Mouse (Mus musculus): Measurements from ENCODE around the gene Fkbp8.
A peak's percentile ranks its signal among the peaks of the same experiment; 100 is the strongest.

The Fkbp8 gene

DNA sequence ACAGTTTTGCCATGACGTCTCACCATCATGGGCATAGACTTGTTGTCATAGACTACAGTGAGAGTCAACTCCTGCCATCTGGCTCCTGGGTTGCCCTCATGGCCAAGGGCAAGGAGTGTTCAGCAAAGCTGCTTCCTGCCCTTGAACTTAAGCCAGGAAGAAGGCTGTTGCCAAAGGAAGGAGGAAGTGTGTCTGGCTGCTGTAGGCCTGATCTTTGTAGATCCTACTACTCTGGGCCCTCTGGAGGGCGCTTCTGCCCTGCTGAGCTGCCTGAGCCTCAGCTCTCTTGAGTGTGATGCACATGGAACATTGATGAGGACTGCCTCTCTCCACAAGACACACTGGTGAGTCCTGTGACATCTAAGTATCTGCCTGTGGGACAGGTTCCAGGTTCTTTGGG, 32.6 kb downstream of the Fkbp8 start:
- peak; percentile 79 for DNase-seq (ENCODE audit: low spot score)

DNA sequence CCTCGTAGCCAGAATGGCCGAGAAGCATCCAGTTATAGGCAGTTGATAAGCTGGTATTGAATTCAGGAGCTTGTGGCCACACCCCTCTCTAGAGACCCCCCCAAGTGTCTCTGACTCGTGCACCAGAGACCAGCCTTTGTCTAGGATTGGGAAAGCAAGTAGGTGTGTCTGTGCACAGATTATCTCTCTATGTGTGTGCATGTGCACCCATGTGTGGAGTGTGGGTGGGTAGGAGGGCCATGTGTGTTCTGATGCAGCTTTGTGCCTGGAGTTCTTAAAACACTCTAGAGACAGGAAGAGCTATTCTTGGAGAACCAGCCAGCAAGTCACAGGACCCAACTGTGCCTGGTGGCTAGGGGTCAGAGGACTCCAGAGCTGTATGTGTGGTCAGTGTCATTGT, 33.0 kb downstream of the Fkbp8 start:
- no peak for DNase-seq (ENCODE audit: low spot score)

DNA sequence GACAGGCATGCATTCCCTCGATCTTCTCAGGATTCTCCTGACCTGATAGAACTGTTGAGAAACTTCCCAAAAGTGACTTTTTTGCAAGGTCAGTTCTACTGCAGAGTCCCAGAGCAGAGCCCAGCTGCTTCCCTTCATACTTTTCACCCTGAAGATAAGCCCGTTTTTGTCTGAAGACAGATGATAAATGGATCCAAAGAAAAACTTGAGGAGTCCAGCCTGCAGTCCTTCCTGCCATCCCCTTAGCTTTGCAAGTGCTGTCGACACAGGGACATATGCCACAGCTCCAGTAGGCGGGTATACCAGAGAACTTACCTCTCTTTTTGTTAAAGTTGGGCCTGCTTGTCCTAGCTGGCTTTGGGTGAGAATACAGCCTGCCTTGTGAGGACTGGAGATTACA, 33.8 kb downstream of the Fkbp8 start:
- no peak for DNase-seq (ENCODE audit: low spot score)

DNA sequence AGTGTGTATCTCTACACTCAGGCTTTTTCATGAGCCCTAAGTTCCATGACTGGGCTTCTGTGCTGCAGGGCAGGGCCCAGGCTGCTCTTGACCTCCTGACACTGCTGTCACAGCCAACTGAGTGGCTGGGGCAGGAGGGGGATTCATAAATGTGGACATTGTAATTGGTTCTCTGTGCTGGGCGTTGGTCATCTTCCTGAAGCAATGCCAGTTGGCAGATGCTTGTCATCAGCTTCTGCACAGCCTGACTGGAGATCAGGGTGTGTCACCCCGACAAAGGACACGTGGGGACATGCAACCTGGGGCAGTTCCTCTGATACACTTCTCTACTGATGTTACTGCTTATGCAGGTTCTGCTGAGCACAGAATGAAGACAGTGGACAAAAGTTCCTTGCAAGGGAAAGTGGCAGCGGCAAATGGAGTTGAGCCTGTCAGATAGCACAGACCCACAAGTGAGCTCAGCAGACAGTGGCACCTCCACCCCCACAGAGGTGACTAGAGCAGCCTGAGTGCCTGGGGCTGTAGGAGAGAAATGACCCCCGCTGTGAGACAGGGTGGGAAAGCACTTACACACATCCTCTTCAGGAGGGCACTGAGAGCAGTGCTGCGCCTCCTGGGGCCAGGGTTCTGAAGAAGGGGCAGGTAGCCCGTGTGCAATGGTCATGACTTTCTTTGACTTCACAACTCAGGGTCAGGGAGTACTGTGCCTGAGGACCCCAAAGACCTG, 34.4 kb downstream of the Fkbp8 start:
- peak; percentile 72 for DNase-seq (ENCODE audit: low spot score)

DNA sequence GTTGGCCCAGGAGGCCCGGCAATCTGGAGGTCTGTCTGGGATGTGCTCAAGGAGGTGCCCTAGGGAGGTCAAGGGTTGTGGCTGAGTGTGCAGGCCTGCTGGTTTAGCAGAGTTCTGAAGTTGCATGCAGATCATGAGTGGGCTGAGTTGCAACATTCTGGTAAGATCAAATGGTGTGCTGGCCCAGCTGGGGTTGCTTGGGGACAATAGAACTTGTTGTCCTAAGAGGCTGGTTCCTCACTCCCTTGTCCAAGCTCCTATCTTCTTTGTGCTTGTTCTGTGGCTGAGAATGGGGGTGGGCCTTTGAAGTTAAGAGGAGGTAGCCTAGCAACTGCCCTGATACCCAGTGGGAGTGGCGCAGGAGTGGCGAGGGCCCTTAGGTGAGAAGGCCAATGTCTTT, 35.3 kb downstream of the Fkbp8 start:
- peak; percentile 81 for DNase-seq (ENCODE audit: low spot score)

DNA sequence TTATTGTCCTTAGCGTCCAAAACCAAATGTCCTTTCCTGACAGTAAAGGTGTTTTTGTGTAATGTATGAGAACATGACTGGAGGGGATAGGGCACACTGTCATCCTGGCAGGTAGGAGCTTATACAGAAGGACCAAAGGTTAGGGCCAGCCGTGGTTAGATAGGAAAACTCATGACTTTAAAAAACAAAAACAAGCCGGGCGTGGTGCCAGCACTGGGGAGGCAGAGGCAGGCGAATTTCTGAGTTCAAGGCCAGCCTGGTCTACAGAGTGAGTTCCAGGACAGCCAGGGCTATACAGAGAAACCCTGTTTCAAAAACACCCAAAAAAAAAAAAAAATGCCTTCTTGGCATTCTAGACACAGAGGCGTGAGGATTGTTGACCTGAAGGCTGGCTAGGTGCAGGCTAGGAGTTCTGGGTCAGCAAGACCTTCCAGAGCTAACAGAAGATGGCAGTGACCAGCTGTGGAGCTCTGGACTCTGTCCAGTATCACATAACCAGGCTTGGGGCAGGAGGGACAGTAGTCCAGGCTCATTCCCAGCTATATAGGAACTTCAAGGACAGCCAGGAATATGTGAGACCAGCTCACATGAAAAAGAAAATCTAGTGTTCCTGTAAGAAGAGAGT, 36.4 kb downstream of the Fkbp8 start:
- DNase-seq (ENCODE audit: low spot score) = no peak

DNA sequence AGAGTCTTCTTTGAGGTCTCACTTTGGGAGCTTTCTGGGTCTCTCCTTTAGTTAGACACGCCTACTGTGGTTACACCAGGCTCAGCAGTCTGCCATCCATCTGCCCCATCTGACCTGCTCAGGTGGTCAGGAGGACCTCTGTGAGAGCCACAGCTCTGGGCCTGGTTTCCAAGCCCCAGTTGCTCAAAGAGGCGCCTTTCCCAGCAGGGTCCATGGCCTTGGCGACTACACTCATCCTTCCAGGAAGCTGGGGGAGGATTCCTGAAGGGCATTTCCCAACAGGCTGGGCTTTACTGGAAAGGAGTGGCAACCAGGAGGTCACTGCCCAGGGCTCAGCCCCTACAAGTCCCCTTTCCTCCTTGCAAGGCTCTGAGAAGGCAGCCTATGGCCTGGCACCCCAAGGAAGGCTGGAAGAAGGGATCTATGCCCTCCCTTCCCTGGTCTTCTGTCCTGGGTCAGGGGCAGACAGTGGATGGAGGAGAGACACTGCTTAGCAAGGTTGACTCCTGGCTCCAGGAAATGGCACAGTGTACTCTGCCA, 37.2 kb downstream of the Fkbp8 start:
- no peak for DNase-seq (ENCODE audit: low spot score)

DNA sequence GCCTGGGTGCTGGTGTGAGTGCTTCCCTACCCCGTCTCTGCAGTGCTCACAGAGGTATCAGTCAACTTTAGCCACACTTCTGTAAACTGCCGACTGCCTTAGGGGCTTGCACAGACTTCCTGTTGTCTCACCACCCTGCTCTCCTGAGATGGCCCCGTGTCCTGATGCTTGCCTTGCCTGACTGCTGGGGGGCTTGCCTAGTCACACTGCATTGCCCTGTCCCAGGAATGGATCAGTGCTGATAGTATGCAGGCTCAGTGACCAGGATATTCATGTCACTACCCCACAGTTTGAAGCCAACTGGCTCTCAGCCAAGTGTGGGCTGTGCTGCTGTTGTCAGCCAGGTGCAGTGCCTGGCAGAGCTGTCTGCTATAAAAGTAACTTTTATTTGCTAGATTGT, 38.0 kb downstream of the Fkbp8 start:
- peak; percentile 86 for DNase-seq (ENCODE audit: low spot score)

DNA sequence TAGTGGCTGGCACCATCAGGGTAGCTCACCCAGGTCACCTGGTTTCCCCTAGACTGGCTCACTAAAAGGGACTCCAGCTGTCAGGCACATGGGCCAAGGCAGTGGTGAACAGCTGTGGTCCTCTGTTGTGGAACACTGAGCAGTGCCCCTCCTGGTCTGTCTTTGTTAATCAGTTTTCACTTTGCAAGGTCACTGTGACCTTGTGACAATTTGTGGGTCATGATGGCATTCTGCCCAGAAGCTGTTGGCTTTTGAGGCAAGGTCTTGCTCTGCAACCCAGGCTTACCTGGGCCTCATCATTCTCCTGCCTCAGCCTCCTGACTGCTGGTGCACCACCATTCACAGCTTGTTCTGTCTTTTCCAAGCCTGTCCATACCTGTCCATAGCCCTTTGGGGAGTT, 42.8 kb downstream of the Fkbp8 start:
- DNase-seq (ENCODE audit: low spot score) = no peak

DNA sequence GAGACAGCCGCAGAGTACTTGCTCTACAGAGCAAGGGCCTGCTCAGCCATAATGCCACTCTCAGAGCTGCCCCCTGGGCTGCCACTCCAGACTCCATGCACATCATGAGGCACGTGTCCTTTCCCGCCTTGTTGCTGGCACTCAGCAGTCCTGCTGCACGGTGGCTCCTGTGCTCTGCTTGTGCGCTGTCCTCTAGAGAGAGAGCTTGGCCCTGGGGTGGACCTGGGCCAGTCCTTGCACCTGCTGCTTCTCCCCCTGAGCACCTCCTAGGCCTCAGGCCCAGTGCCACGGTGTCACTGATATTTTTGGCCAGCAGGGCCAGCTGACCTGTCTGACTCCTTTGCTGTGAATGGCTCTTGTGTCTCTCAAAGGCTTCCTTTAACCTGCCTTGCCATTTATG, 43.5 kb downstream of the Fkbp8 start:
- DNase-seq (ENCODE audit: low spot score) = no peak

DNA sequence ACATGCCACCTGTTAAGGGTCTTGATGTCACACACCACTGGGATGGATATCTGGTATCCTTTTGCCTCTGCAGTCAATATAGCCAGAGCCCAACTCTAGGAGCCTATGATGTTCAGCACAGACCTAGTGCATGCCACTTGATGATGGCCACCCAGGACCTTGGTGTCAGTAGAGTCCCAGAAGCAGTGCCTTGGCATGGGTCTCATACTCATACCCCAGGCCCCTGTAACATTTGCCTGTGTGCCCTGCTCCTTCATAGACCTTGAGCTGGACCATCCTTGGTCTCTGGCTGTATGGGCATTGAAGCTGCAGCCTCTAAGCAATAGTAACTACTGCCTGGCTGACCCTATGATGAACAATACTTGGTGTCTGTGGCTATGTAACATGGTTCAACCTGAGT, 46.8 kb downstream of the Fkbp8 start:
- DNase-seq (ENCODE audit: low spot score) = no peak

DNA sequence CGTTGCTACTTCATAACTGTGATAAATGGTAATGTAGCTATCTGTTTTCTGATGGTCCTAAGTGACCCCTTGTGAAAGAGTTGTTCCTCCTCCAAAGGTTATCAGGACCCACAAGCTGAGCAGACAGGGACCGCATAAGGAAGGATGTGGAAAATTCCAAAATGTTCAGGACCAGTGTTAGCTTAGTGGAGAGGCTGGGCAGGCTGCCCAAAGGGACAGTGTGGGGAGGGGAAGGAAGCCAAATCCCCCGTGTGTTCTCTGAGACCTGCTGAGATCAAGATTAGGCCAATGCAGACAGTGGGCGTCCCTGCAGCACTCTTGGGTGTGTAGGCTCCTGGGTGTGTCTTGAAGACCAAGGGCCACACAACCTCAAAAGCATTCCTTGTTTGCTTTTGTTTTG, 47.4 kb downstream of the Fkbp8 start:
- DNase-seq (ENCODE audit: low spot score) = no peak

DNA sequence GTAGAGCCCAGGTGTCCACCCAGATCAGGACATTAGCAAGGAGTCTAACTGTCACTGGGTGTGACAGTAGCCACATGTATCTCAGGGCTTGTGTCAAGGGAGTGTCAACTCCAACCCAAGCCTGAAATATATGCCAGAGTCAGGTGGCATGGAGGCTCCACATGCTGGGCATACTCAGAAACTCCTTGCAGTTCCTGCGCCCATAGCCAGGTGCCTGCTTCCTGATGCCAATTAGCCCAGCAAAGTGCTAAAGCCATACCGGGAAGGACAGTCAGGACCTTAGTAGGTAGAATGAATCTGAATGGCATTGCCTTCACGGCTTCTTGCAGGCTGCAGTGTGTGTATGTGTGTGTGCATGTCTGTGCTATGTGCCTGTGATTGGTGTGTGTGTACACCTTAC, 49.7 kb downstream of the Fkbp8 start:
- no peak for DNase-seq (ENCODE audit: low spot score)

DNA sequence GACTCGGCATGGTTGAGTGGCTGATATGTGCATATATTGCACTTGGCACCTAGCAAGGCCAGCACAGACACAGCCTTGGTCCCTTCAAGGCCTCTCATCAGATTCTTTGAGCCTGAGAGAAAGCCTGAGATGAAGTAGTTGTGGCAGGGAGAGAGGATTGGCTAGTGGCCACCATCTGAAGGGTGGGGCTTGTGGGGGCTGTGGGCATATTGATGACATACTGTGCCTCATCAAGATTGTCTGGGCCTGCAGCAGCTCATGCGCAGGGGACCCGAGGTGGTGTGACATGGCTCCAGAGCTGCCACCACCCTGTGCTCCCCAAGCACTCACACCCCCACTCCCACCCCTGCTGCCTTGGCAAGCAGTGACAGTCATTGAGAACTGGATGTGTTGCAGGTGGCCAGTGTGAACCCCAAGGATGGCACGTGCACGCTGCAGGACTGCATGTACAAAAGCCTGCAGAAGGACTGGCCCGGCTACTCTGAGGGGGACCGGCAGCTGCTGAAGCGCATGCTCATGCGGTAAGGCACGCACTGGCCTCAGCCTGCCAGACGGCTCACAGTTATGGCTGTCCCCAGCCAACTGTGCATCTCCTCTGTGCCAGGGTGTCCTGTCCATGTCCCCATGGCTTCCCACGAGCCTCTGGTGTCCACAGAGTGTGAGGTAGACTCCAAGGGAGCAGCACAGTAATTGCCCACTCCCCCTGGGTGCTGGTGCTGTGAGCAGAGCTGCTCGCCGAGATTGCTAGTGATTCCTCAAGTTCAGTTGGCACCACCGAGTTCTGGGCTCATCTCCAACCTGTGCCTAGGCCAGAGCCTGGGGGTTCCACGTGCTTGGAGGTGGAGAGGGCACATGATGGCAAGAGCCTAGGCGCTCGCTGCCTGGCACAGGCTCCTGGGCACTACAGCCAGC, 56.2 kb downstream of the Fkbp8 start:
- DNase-seq (ENCODE audit: low spot score) = no peak

DNA sequence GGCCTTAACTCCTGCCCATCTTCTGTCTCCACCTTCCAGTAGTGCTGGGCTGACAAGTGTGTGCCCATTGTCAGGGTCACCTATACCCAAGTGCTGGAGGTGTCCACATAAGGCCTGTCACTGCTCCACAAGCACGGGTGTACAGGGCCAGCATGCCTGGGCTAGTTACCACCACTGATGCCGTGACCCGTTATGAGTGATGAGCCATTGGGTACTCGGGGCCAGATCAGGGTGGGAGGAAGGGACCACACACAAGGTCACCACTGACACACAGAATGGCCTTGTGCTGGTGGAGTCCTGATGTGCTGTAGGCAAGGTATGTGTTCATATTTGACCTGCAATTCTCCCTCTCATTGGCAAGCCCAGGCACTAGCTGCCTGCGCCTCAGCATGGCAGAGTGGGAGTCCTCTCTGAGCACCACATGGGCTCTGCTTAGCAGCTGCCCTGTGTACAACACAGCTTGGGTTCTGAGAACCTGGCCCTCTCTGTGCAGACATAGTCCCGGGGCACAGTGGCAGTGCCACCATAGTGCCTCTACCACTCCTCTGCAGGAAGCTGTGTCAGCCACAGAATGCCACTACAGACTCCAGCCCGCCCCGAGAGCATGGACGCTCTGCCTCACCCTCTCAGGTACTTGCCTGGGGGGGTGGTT, 57.2 kb downstream of the Fkbp8 start:
- DNase-seq (ENCODE audit: low spot score) = no peak

All from testis, postnatal 14 days (tissue).